Mouse (Mus musculus): ENCODE data around the gene Foxp2. TPM values are rescaled to one million over a fixed set of nuclear protein-coding genes. Genes with fewer than 3 reads are reported as not detected.

The Foxp2 gene
- total and polyA plus RNA-seq, 3 experiments = not detected

DNA sequence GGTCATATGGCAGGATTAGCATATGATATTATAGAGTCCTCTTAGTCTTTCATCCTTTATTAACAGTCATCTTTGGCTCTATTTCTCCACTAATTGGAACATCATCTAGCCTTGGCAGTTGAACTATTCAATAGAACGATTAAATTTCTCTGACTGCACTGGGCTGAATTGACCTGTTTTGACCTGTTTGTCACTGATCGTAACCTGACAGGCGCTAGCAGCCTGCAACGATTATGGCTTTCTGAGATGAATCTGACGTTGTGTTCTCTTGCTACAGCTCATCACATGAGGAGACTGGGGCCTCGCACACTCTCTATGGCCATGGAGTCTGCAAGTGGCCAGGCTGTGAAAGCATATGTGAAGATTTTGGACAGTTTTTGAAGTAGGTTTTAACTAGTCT is 495.3 kb downstream of the Foxp2 start:
- Histone ChIP-seq H3K9me3 (replicated peaks; ENCODE audit: low read length) (no peaks in the 10 kb centered on the region), H3K36me3 (replicated peaks in 1 of 2; ENCODE audit: control insufficient read depth in 1 of 2, insufficient read depth in 1 of 2, low read length in 1 of 2) (no peaks in the 10 kb centered on the region), H3K27ac (ENCODE audit: insufficient read depth, low read depth) (no peak overlapping the region), H3K4me3 (replicated peaks in 1 of 3; ENCODE audit: low read depth in 2 of 3, low read length in 2 of 3, poor library complexity in 1 of 3) (no peak overlapping the region), H3K9ac (ENCODE audit: insufficient read depth, low read depth) (no peak overlapping the region), H3K79me2 (replicated peaks; ENCODE audit: control insufficient read depth, extremely low read depth, insufficient read depth, poor library complexity, severe bottlenecking) (no peaks in the 10 kb centered on the region), H3K4me1 (ENCODE audit: control insufficient read depth in 1 of 2, insufficient read depth in 2 of 2) (no peaks in the 10 kb centered on the region), H3K27me3 (replicated peaks) (no peaks in the 10 kb centered on the region), H3K4me2 (ENCODE audit: insufficient read depth, low read depth, poor library complexity, severe bottlenecking) (no peak overlapping the region)
- TF ChIP-seq MYC (IDR thresholded peaks at IDR 0.05; ENCODE audit: low read depth, low read length) (no peak), GABPA (IDR thresholded peaks at IDR 0.05; ENCODE audit: insufficient replicate concordance, low read depth, low read length) (no peak), ZC3H11A (IDR thresholded peaks at IDR 0.05; ENCODE audit: low read depth, low read length) (no peak), EP300 (IDR thresholded peaks at IDR 0.05; ENCODE audit: low read length) (no peak), TCF12 (IDR thresholded peaks at IDR 0.05; ENCODE audit: low read depth, low read length) (no peak), ZMIZ1 (IDR thresholded peaks at IDR 0.05; ENCODE audit: low read depth, low read length) (no peak), KAT2A (IDR thresholded peaks at IDR 0.05; ENCODE audit: insufficient replicate concordance, low read length) (no peak), RCOR1 (conservative IDR thresholded peaks at IDR 0.05; ENCODE audit: low read depth, low read length) (no peak), ELF1 (IDR thresholded peaks at IDR 0.05; ENCODE audit: low read depth, low read length) (no peak), ZKSCAN1 (IDR thresholded peaks at IDR 0.05; ENCODE audit: borderline replicate concordance, low read depth, low read length) (no peak), PAX5 (IDR thresholded peaks at IDR 0.05; ENCODE audit: low read length) (no peak), MAZ (IDR thresholded peaks at IDR 0.05; ENCODE audit: low read depth, low read length) (no peak), POLR2A (IDR thresholded peaks at IDR 0.05; ENCODE audit: low read depth, low read length) (no peak), USF2 (conservative IDR thresholded peaks at IDR 0.05; ENCODE audit: low read depth, low read length) (no peak), UBTF (IDR thresholded peaks at IDR 0.05; ENCODE audit: low read depth, low read length) (no peak)
- in situ Hi-C loops (cut with MboI; ENCODE audit: low pct_ligation_motif_present, low pct_unique_long_range_greater_than_20kb, low sequenced_read_pairs) (no loop called here), dilution Hi-C loops (cut with MboI; ENCODE audit: extremely low pct_ligation_motif_present, extremely low pct_unique_long_range_greater_than_20kb, low sequenced_read_pairs) (no loop called here)
- no peak for DNase-seq (ENCODE audit: extremely low read depth)

DNA sequence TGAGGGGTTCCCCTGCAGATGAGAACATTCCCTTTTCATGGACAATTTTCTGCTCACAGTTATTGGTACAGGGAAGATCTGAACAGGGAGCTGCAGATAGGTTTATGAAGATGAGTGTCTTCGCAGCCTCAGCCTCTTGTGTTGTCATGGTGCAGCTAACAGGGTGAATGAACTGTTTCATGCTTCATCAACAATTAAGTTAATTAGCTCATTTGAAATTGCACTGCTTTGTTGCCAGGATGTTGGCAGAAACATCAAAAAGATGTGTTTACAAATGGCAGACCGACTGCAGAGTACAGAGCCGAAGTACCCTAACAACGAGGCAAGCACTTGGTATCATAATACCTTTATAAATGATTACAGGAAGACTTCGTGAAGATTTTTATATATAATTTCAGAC is 496.3 kb downstream of the Foxp2 start:
- no peaks in the 10 kb centered on the region for H3K79me2 ChIP-seq (replicated peaks; ENCODE audit: control insufficient read depth, extremely low read depth, insufficient read depth, poor library complexity, severe bottlenecking)
- in situ Hi-C loops (cut with MboI; ENCODE audit: low pct_ligation_motif_present, low pct_unique_long_range_greater_than_20kb, low sequenced_read_pairs) (no loop called here), dilution Hi-C loops (cut with MboI; ENCODE audit: extremely low pct_ligation_motif_present, extremely low pct_unique_long_range_greater_than_20kb, low sequenced_read_pairs) (no loop called here)
- DNase-seq (ENCODE audit: extremely low read depth) = no peak
- no peaks in the 10 kb centered on the region for H3K9me3 ChIP-seq (replicated peaks; ENCODE audit: low read length)
- H3K4me2 ChIP-seq (ENCODE audit: insufficient read depth, low read depth, poor library complexity, severe bottlenecking) = no peak overlapping the region
- no peak overlapping the region for H3K4me3 ChIP-seq (replicated peaks in 1 of 3; ENCODE audit: low read depth in 2 of 3, low read length in 2 of 3, poor library complexity in 1 of 3)
- no peaks in the 10 kb centered on the region for H3K4me1 ChIP-seq (ENCODE audit: control insufficient read depth in 1 of 2, insufficient read depth in 2 of 2)
- no peaks in the 10 kb centered on the region for H3K27me3 ChIP-seq (replicated peaks)
- no peaks in the 10 kb centered on the region for H3K36me3 ChIP-seq (replicated peaks in 1 of 2; ENCODE audit: control insufficient read depth in 1 of 2, insufficient read depth in 1 of 2, low read length in 1 of 2)
- no peak overlapping the region for H3K27ac ChIP-seq (ENCODE audit: insufficient read depth, low read depth)
- TF ChIP-seq ELF1 (IDR thresholded peaks at IDR 0.05; ENCODE audit: low read depth, low read length) (no peak), MAX (IDR thresholded peaks at IDR 0.05; ENCODE audit: low read length) (no peak), POLR2AphosphoS2 (IDR thresholded peaks at IDR 0.05; ENCODE audit: low read depth, low read length) (no peak), USF2 (conservative IDR thresholded peaks at IDR 0.05; ENCODE audit: low read depth, low read length) (no peak), MAZ (IDR thresholded peaks at IDR 0.05; ENCODE audit: low read depth, low read length) (no peak), ZKSCAN1 (IDR thresholded peaks at IDR 0.05; ENCODE audit: borderline replicate concordance, low read depth, low read length) (no peak), ZNF384 (IDR thresholded peaks at IDR 0.05; ENCODE audit: low read depth, low read length) (no peak), ETS1 (conservative IDR thresholded peaks at IDR 0.05; ENCODE audit: low read depth, low read length) (no peak), TCF12 (IDR thresholded peaks at IDR 0.05; ENCODE audit: low read depth, low read length) (no peak), NRF1 (IDR thresholded peaks at IDR 0.05; ENCODE audit: low read depth, low read length) (no peak), MAFK (IDR thresholded peaks at IDR 0.05; ENCODE audit: insufficient replicate concordance, low read length) (no peak), EP300 (IDR thresholded peaks at IDR 0.05; ENCODE audit: low read length) (no peak), ZMIZ1 (IDR thresholded peaks at IDR 0.05; ENCODE audit: low read depth, low read length) (no peak), MEF2A (IDR thresholded peaks at IDR 0.05; ENCODE audit: borderline replicate concordance, low read depth, low read length) (no peak), RCOR1 (conservative IDR thresholded peaks at IDR 0.05; ENCODE audit: low read depth, low read length) (no peak), GABPA (IDR thresholded peaks at IDR 0.05; ENCODE audit: insufficient replicate concordance, low read depth, low read length) (no peak), UBTF (IDR thresholded peaks at IDR 0.05; ENCODE audit: low read depth, low read length) (no peak), JUN (IDR thresholded peaks at IDR 0.05; ENCODE audit: insufficient read depth, low read depth, low read length) (no peak), IRF4 (IDR thresholded peaks at IDR 0.05; ENCODE audit: low read depth, low read length) (no peak), NELFE (IDR thresholded peaks at IDR 0.05; ENCODE audit: low read depth, low read length) (no peak)
- H3K9ac ChIP-seq (ENCODE audit: insufficient read depth, low read depth) = no peak overlapping the region

Measured in CH12.LX (cell line).